Mouse (Mus musculus): ENCODE results near the gene Gstm1.
"Not testable (repeated sequence)": the region's sequence is repeated elsewhere in the genome, so short reads cannot be mapped to it uniquely, and the experiment has no call there.

Gene Gstm1

GRCm38 (mm10) chr3:108017473-108018189, at the start of gene Gstm1:
TSS of gene Gstm1 (minus strand) at chr3:108017973.
- in situ Hi-C loops (cut with MboI; ENCODE audit: unreplicated experiment in 2 of 2): loop anchor here in 1 of 2 experiments (5.0 kb wide), 2 partner anchors 40 to 95 kb away; no protein-coding TSS in a partner anchor

- in situ Hi-C loops (cut with MboI; ENCODE audit: unreplicated experiment in 2 of 2): loop anchor here (5.0 to 25.0 kb wide), 2 partner anchors 80 to 455 kb away; partner anchors contain the start of gene Gnai3 (in 2 of the 2)
Observed at GRCm38 (mm10) chr3:108067370-108067934, 49.7 kb upstream of the Gstm1 start.

- in situ Hi-C loops (cut with MboI; ENCODE audit: unreplicated experiment in 2 of 2): loop anchor here (5.0 to 25.0 kb wide), 2 partner anchors 82 to 453 kb away; partner anchors contain the start of gene Gnai3 (in 2 of the 2)
Observed at GRCm38 (mm10) chr3:108065551-108065950, 47.8 kb upstream of the Gstm1 start.

- in situ Hi-C loops (cut with MboI; ENCODE audit: unreplicated experiment in 2 of 2): loop anchor here (5.0 to 25.0 kb wide), 5 partner anchors 83 to 452 kb away; partner anchors contain the start of genes Gnai3 (in 2 of the 2) and Ahcyl1 (in 1 of the 2)
Observed at GRCm38 (mm10) chr3:108064672-108065071, 46.9 kb upstream of the Gstm1 start.

- in situ Hi-C loops (cut with MboI; ENCODE audit: unreplicated experiment in 2 of 2): loop anchor here (5.0 to 25.0 kb wide), 4 partner anchors 110 to 450 kb away; partner anchors contain the start of gene Ahcyl1 (in 1 of the 2)
Observed at GRCm38 (mm10) chr3:108062648-108063047, 44.9 kb upstream of the Gstm1 start.

- in situ Hi-C loops (cut with MboI; ENCODE audit: unreplicated experiment in 2 of 2): loop anchor here (5.0 to 25.0 kb wide), 4 partner anchors 109 to 449 kb away; partner anchors contain the start of gene Ahcyl1 (in 1 of the 2)
Observed at GRCm38 (mm10) chr3:108061420-108061819, 43.6 kb upstream of the Gstm1 start.

- in situ Hi-C loops (cut with MboI; ENCODE audit: unreplicated experiment in 2 of 2): loop anchor here in 1 of 2 experiments (10.0 to 25.0 kb wide), 2 partner anchors 116 to 438 kb away; partner anchors contain the start of gene Gstm7
Observed at GRCm38 (mm10) chr3:108050493-108050892, 32.7 kb upstream of the Gstm1 start.

GRCm38 (mm10) chr3:108048306-108048705, 30.5 kb upstream of the Gstm1 start:
- in situ Hi-C loops (cut with MboI; ENCODE audit: unreplicated experiment in 2 of 2): no loop called here

- in situ Hi-C loops (cut with MboI; ENCODE audit: unreplicated experiment in 2 of 2): no loop called here
Observed at GRCm38 (mm10) chr3:108046944-108047655, 29.3 kb upstream of the Gstm1 start.

GRCm38 (mm10) chr3:108044394-108045140, 26.8 kb upstream of the Gstm1 start, which contains the start of gene Gstm4:
TSS of gene Gstm4 (minus strand) at chr3:108044894.
- in situ Hi-C loops (cut with MboI; ENCODE audit: unreplicated experiment in 2 of 2): no loop called here

GRCm38 (mm10) chr3:108033156-108033555, 15.4 kb upstream of the Gstm1 start:
- in situ Hi-C loops (cut with MboI; ENCODE audit: unreplicated experiment in 2 of 2): no loop called here

- in situ Hi-C loops (cut with MboI; ENCODE audit: unreplicated experiment in 2 of 2): no loop called here
Observed at GRCm38 (mm10) chr3:108032113-108032512, 14.3 kb upstream of the Gstm1 start.

GRCm38 (mm10) chr3:108028641-108029365, 11.0 kb upstream of the Gstm1 start:
- in situ Hi-C loops (cut with MboI; ENCODE audit: unreplicated experiment in 2 of 2): no loop called here

GRCm38 (mm10) chr3:108026597-108026996, 8.8 kb upstream of the Gstm1 start:
- in situ Hi-C loops (cut with MboI; ENCODE audit: unreplicated experiment in 2 of 2): no loop called here

- in situ Hi-C loops (cut with MboI; ENCODE audit: unreplicated experiment in 2 of 2): no loop called here
Observed at GRCm38 (mm10) chr3:108026049-108026448, 8.3 kb upstream of the Gstm1 start.

- in situ Hi-C loops (cut with MboI; ENCODE audit: unreplicated experiment in 2 of 2): no loop called here
Observed at GRCm38 (mm10) chr3:108025318-108025717, 7.5 kb upstream of the Gstm1 start.

GRCm38 (mm10) chr3:108022650-108023049, 4.9 kb upstream of the Gstm1 start:
- in situ Hi-C loops (cut with MboI; ENCODE audit: unreplicated experiment in 2 of 2): no loop called here

- in situ Hi-C loops (cut with MboI; ENCODE audit: unreplicated experiment in 2 of 2): not testable (repeated sequence)
Observed at GRCm38 (mm10) chr3:108020351-108021022, 2.7 kb upstream of the Gstm1 start.

GRCm38 (mm10) chr3:108019226-108019625, 1.5 kb upstream of the Gstm1 start:
- in situ Hi-C loops (cut with MboI; ENCODE audit: unreplicated experiment in 2 of 2): loop anchor here in 1 of 2 experiments (5.0 kb wide), 2 partner anchors 38 to 97 kb away; no protein-coding TSS in a partner anchor
